Mouse (Mus musculus) CH12.LX (cell line): ENCODE results near the gene Kdm4b.

ENCODE experiments used
- BHLHE40 ChIP-seq: IDR thresholded peaks from 2 replicates; pipeline ENCODE4 v1.6.1; 2011; ENCODE audit warnings: mild to moderate bottlenecking, low read depth, low read length, improper control_type of control experiment
- CTCF ChIP-seq, 2 experiments: IDR thresholded peaks in 1 of 2; conservative IDR thresholded peaks in 1 of 2; 2 replicates each; pipeline ENCODE4 v1.5.1; 2011 to 2012; ENCODE audit warnings: low read depth in 2 of 2, low read length in 2 of 2, improper control_type of control experiment in 1 of 2, inconsistent platforms in 1 of 2, mild to moderate bottlenecking in 1 of 2, moderate library complexity in 1 of 2
- EP300 ChIP-seq: IDR thresholded peaks from 2 replicates; pipeline ENCODE4 v1.6.1; 2011; ENCODE audit warnings: low read length, improper control_type of control experiment
- ETS1 ChIP-seq: conservative IDR thresholded peaks from 2 replicates; pipeline ENCODE4 v1.6.1; 2012; ENCODE audit warnings: low read depth, mild to moderate bottlenecking, inconsistent platforms, low read length, improper control_type of control experiment, moderate library complexity
- HCFC1 ChIP-seq: IDR thresholded peaks from 2 replicates; pipeline ENCODE4 v1.6.1; 2012; ENCODE audit warnings: low read depth, mild to moderate bottlenecking, inconsistent platforms, low read length, improper control_type of control experiment
- MXI1 ChIP-seq: IDR thresholded peaks from 2 replicates; pipeline ENCODE4 v1.6.1; 2011; ENCODE audit warnings: mild to moderate bottlenecking, low read depth, low read length, improper control_type of control experiment
- PAX5 ChIP-seq: IDR thresholded peaks from 2 replicates; pipeline ENCODE4 v1.6.1; 2012; ENCODE audit warnings: low read length, inconsistent platforms, mixed read lengths
- POLR2A ChIP-seq: IDR thresholded peaks from 2 replicates; pipeline ENCODE4 v1.6.1; 2011; ENCODE audit warnings: low read depth, mild to moderate bottlenecking, improper control_type of control experiment, low read length
- POLR2AphosphoS2 ChIP-seq: IDR thresholded peaks from 2 replicates; pipeline ENCODE4 v1.6.1; 2011; ENCODE audit warnings: low read depth, low read length, improper control_type of control experiment
- RAD21 ChIP-seq: IDR thresholded peaks from 2 replicates; pipeline ENCODE4 v1.6.1; 2011; ENCODE audit warnings: low read depth, mild to moderate bottlenecking, low read length, improper control_type of control experiment, moderate library complexity
- TCF12 ChIP-seq: IDR thresholded peaks from 2 replicates; pipeline ENCODE4 v1.6.1; 2014; ENCODE audit warnings: low read depth, mild to moderate bottlenecking, inconsistent platforms, low read length, improper control_type of control experiment
- UBTF ChIP-seq: IDR thresholded peaks from 2 replicates; pipeline ENCODE4 v1.6.1; 2012; ENCODE audit warnings: low read depth, mild to moderate bottlenecking, inconsistent platforms, low read length, improper control_type of control experiment, moderate library complexity

DNA sequence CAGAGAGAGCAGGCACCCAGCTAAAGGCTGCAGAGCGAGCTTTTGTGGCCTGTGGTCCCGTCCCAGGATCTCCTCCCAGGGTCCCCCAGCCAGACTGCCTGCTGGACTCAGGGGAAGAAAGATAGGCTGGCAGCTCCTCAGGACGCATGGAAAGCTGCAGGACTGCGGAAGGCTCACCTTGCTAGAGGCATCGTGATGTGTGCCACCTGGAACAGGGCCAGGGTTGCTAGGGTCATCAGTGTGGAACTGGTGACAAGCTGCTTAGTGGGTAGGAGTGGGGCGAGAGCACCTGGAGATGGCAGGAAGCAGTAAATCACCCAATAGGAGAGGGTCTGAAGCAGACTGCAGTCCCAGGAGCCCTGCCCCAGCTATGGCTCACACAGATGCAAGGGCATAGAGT is 61.8 kb downstream of the Kdm4b start:
- TF ChIP-seq CTCF (conservative IDR thresholded peaks at IDR 0.05 in 1 of 2, IDR thresholded peaks at IDR 0.05 in 1 of 2; ENCODE audit: low read depth in 2 of 2, low read length in 2 of 2) (no peak), RAD21 (no peak), POLR2A (no peak), TCF12 (no peak), PAX5 (no peak), EP300 (no peak), UBTF (no peak), HCFC1 (no peak), ETS1 (no peak), BHLHE40 (no peak), POLR2AphosphoS2 (no peak), MXI1 (no peak)
